Comparison of ENCODE assay signal across 8 mouse cellular contexts in genomic region chr2:125122288-125122623, GRCm38 (mm10). TPM values are rescaled to one million over a fixed set of nuclear protein-coding genes. Genes with fewer than 3 reads are reported as not detected.
DNase-seq lines count a peak whose midpoint lies in the region; ATAC-seq and TF ChIP-seq lines count a peak whose summit lies in the region.

No protein-coding gene starts in this region.

- TF ChIP-seq EP300 in liver, postnatal 0 days (IDR thresholded peaks at IDR 0.05; ENCODE audit: low read depth) = no peak

- DNase-seq in embryo, embryonic 11 days = peak; percentile 21
- DNase-seq in embryo, embryonic 10 days (ENCODE audit: low spot score) = no peak
- DNase-seq in CD4-positive helper T cell, adult 2 months (ENCODE audit: low read depth, low spot score) = peak; percentile 20
- no peak for DNase-seq in liver, postnatal 0 days
- no peak for DNase-seq in layer of hippocampus, adult 9-11 months
- DNase-seq in kidney, postnatal 25 days = no peak

- H3K27me3 ChIP-seq in forebrain, embryonic 15.5 days = no peaks in the 10 kb centered on the region
- H3K27me3 ChIP-seq in liver, postnatal 0 days (ENCODE audit: insufficient read depth, low read length) = no peaks in the 10 kb centered on the region

- peak overlapping the region; percentile 95 for H3K9ac ChIP-seq in forebrain, embryonic 15.5 days (replicated peaks)
- peak overlapping the region; percentile 88 for H3K9ac ChIP-seq in liver, postnatal 0 days (replicated peaks)

- H3K27ac ChIP-seq in forebrain, embryonic 15.5 days (replicated peaks) = peak overlapping the region; percentile 94
- no peak overlapping the region for H3K27ac ChIP-seq in liver, postnatal 0 days (ENCODE audit: low read depth)

- no peak for TF ChIP-seq CTCF in liver, postnatal 0 days (IDR thresholded peaks at IDR 0.05; ENCODE audit: low read depth)

- under 1% methylated on average over 4 of the region's 4 CpGs for WGBS in forebrain, embryonic 15.5 days
- 14% methylated on average over 4 of the region's 4 CpGs for WGBS in liver, postnatal 0 days (ENCODE audit: insufficient replicate concordance)

- peaks cover 32% of the 10 kb centered on the region for H3K4me1 ChIP-seq in forebrain, embryonic 15.5 days
- H3K4me1 ChIP-seq in liver, postnatal 0 days (ENCODE audit: insufficient read depth) = peaks cover 11% of the 10 kb centered on the region

- no peaks in the 10 kb centered on the region for H3K36me3 ChIP-seq in forebrain, embryonic 15.5 days
- H3K36me3 ChIP-seq in liver, postnatal 0 days (replicated peaks; ENCODE audit: insufficient read depth, low read length) = no peaks in the 10 kb centered on the region

- peak overlapping the region; percentile 52 for H3K4me2 ChIP-seq in forebrain, embryonic 15.5 days (replicated peaks)
- peak overlapping the region; percentile 84 for H3K4me2 ChIP-seq in liver, postnatal 0 days (ENCODE audit: low read depth, low read length)

- peak; percentile 15; the same call in 1 of the 2 replicates for ATAC-seq in forebrain, embryonic 15.5 days (replicated peaks)
- no peak for ATAC-seq in liver, postnatal 0 days
- no peak for ATAC-seq in erythroid progenitor cell, adult 5-6 weeks (replicated peaks; ENCODE audit: low FRiP score, poor library complexity, severe bottlenecking)

- H3K9me3 ChIP-seq in forebrain, embryonic 15.5 days = no peaks in the 10 kb centered on the region
- H3K9me3 ChIP-seq in liver, postnatal 0 days (ENCODE audit: low read length) = no peaks in the 10 kb centered on the region

- peak overlapping the region; percentile 69 for H3K4me3 ChIP-seq in forebrain, embryonic 15.5 days
- H3K4me3 ChIP-seq in liver, postnatal 0 days (ENCODE audit: low read depth, low read length) = peak overlapping the region; percentile 75

RNA-seq across cellular contexts. Expression of gene Myef2, which starts 1.2 kb away (rescaled TPM):
- polyA plus RNA-seq in forebrain, embryonic 15.5 days (2015; fragmentation: Nextera tagmentation; extraction: Ambion mirVana) = 262 TPM in 2 replicates
- polyA plus RNA-seq in liver, postnatal 0 days (2015; fragmentation: Nextera tagmentation; extraction: Ambion mirVana) = 10.1 and 10.5 TPM in 2 replicates
- total RNA-seq in erythroid progenitor cell, adult 5-6 weeks (2015; ENCODE audit: low replicate concordance) = 109 and 129 TPM in 2 replicates
- 185 and 209 TPM in 2 replicates for total RNA-seq in erythroid progenitor cell, adult 5-6 weeks (2017; ENCODE audit: low replicate concordance)

RNA-seq across cellular contexts. Expression of gene Ctxn2, which starts 14.2 kb away (rescaled TPM):
- polyA plus RNA-seq in forebrain, embryonic 15.5 days (2015; fragmentation: Nextera tagmentation; extraction: Ambion mirVana) = 4.6 and 4.7 TPM in 2 replicates
- polyA plus RNA-seq in liver, postnatal 0 days (2015; fragmentation: Nextera tagmentation; extraction: Ambion mirVana) = not detected in 2 replicates
- not detected in 2 replicates for total RNA-seq in erythroid progenitor cell, adult 5-6 weeks (2015; ENCODE audit: low replicate concordance)
- total RNA-seq in erythroid progenitor cell, adult 5-6 weeks (2017; ENCODE audit: low replicate concordance) = not detected in 2 replicates

RNA-seq across cellular contexts. Expression of gene Slc12a1, which starts 30.0 kb away (rescaled TPM):
- 0.06 TPM in 1 of 2 replicates, not detected in the other for polyA plus RNA-seq in forebrain, embryonic 15.5 days (2015; fragmentation: Nextera tagmentation; extraction: Ambion mirVana)
- polyA plus RNA-seq in liver, postnatal 0 days (2015; fragmentation: Nextera tagmentation; extraction: Ambion mirVana) = not detected in 2 replicates
- not detected in 2 replicates for total RNA-seq in erythroid progenitor cell, adult 5-6 weeks (2015; ENCODE audit: low replicate concordance)
- total RNA-seq in erythroid progenitor cell, adult 5-6 weeks (2017; ENCODE audit: low replicate concordance) = not detected in 2 replicates

RNA-seq across cellular contexts. Expression of gene Slc24a5, which starts 54.3 kb away (rescaled TPM):
- polyA plus RNA-seq in forebrain, embryonic 15.5 days (2015; fragmentation: Nextera tagmentation; extraction: Ambion mirVana) = 4.4 and 6.2 TPM in 2 replicates
- polyA plus RNA-seq in liver, postnatal 0 days (2015; fragmentation: Nextera tagmentation; extraction: Ambion mirVana) = 6.5 and 8.5 TPM in 2 replicates
- not detected in 2 replicates for total RNA-seq in erythroid progenitor cell, adult 5-6 weeks (2015; ENCODE audit: low replicate concordance)
- total RNA-seq in erythroid progenitor cell, adult 5-6 weeks (2017; ENCODE audit: low replicate concordance) = 0.53 and 6.8 TPM in 2 replicates

Comparison
In these comparisons a context has a peak if more than half of its experiments do, and no peak if none do; other contexts are left out.
1. DNase-seq: peak in embryo, embryonic 11 days (single experiment) and CD4-positive helper T cell, adult 2 months (single experiment); none in embryo, embryonic 10 days (single experiment), liver, postnatal 0 days (single experiment), layer of hippocampus, adult 9-11 months (single experiment) and kidney, postnatal 25 days (0 of 2).
2. RNA of gene Myef2, which starts 1.2 kb away (polyA plus RNA-seq): 262 TPM in forebrain, embryonic 15.5 days; 10.1 to 10.5 TPM in liver, postnatal 0 days; every median in the first group is over 10 times any median in the second.